Mouse (Mus musculus): Measurements from ENCODE around the gene Lmo2. TPM values are rescaled to one million over a fixed set of nuclear protein-coding genes. Genes with fewer than 3 reads are reported as not detected.
A peak's percentile ranks its signal among the peaks of the same experiment; 100 is the strongest.
"Not testable (repeated sequence)": the region's sequence is repeated elsewhere in the genome, so short reads cannot be mapped to it uniquely, and the experiment has no call there.

Gene Lmo2
- polyA plus RNA-seq, 1 experiment from 2014 or later, result 148 TPM

DNA sequence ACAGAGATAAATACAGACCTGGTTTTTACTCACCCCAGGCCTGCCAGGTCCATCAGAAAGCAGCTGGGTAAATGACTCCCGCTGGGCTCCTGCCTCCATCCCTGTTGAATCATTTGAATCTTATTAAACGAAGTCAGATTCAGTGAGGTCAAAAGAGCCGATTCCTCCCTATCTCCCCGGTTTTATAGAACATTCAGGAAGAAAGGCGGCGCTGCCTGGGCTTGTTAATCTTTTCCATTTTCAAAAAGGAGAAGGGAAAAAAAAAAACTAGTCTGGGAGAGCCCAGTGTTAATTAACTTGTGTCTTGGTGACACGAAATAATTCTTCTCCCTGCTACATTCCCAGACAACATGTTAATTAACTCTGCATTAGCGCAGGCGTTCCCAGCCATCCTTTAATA is 19.9 kb downstream of the Lmo2 start:
- WGBS (ENCODE audit: insufficient replicate concordance), result 84% methylated on average over 9 of the region's 9 CpGs
- H3K4me1 ChIP-seq (replicated peaks), result peaks cover 60% of the 10 kb centered on the region
- peak overlapping the region; percentile 48 for H3K27ac ChIP-seq (replicated peaks)

DNA sequence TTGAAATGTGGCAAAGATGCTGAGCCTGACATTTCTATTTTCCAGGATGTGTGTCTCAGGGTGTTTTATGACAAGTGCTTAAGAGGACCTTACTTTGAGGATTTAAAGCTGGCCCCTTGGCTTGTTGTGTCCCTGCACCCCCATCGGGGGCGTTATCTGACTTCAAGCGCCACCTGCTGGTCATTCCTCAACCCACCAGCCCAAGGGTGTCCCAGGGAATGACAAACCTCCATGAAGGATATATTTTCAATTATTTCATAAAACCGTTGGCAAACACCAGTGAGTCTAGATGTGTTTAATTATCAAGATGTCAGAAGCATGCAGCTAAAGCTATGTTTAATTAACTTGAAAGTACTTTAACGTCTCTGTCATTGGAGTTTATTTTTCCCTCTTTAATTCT is 24.5 kb downstream of the Lmo2 start:
- peak overlapping the region; percentile 34 for H3K27ac ChIP-seq (replicated peaks)
- 20% methylated on average over 5 of the region's 5 CpGs for WGBS (ENCODE audit: insufficient replicate concordance)
- H3K4me1 ChIP-seq (replicated peaks), result peaks cover 42% of the 10 kb centered on the region
- no peak overlapping the region for H3K4me3 ChIP-seq (replicated peaks)
- H3K9me3 ChIP-seq (replicated peaks), result no peaks in the 10 kb centered on the region
- 0 out of 2 replicates have a peak, but pooled peaks have one; percentile 45 for ATAC-seq (ENCODE audit: insufficient read depth)
- H3K4me2 ChIP-seq, result no peak overlapping the region
- H3K27me3 ChIP-seq, result no peaks in the 10 kb centered on the region
- no peak overlapping the region for H3K9ac ChIP-seq
- H3K36me3 ChIP-seq (replicated peaks), result peaks cover 77% of the 10 kb centered on the region

More for the DNA sequence above, 19.9 kb downstream of the Lmo2 start:
- ATAC-seq (ENCODE audit: insufficient read depth), result no peak
- Histone ChIP-seq H3K9me3 (replicated peaks) (no peaks in the 10 kb centered on the region), H3K9ac (no peak overlapping the region), H3K36me3 (replicated peaks) (peaks cover 100% of the 10 kb centered on the region), H3K27me3 (no peaks in the 10 kb centered on the region), H3K4me2 (no peak overlapping the region), H3K4me3 (replicated peaks) (no peak overlapping the region)

DNA sequence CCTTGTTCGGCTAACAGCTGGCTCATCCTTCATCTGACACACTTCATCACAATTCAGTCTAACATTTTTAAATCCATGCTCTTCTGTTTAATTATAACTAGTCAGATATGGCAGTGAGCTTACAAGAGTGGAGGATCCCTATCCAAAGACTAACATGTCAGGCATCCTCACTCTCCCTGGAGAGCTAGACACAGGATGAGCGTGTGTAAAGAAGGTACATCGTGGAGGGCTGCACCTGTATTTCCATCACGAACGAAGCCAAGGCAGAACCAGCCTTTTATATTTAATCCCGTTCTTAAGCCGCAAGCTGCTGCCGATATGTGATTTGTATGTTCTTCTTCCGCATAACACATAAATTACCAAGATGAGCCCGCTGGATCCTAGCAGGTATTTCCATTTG is 25.4 kb downstream of the Lmo2 start:
- no peaks in the 10 kb centered on the region for H3K27me3 ChIP-seq
- H3K4me3 ChIP-seq (replicated peaks), result no peak overlapping the region
- H3K36me3 ChIP-seq (replicated peaks), result peaks cover 68% of the 10 kb centered on the region
- no peak for ATAC-seq (ENCODE audit: insufficient read depth)
- H3K9ac ChIP-seq, result no peak overlapping the region
- H3K9me3 ChIP-seq (replicated peaks), result no peaks in the 10 kb centered on the region
- WGBS (ENCODE audit: insufficient replicate concordance), result 90% methylated on average over 10 of the region's 10 CpGs
- no peak overlapping the region for H3K27ac ChIP-seq (replicated peaks)
- H3K4me1 ChIP-seq (replicated peaks), result peaks cover 41% of the 10 kb centered on the region
- H3K4me2 ChIP-seq, result no peak overlapping the region

GRCm38 (mm10) chr2:103987595-103987994 is 29.8 kb downstream of the Lmo2 start:
- Histone ChIP-seq H3K36me3 (replicated peaks) (peaks cover 24% of the 10 kb centered on the region), H3K4me1 (replicated peaks) (peaks cover 22% of the 10 kb centered on the region)
- not testable (repeated sequence) for ATAC-seq (ENCODE audit: insufficient read depth); H3K9me3 ChIP-seq (replicated peaks); H3K27me3 ChIP-seq; H3K4me2 ChIP-seq; H3K27ac ChIP-seq (replicated peaks); H3K4me3 ChIP-seq (replicated peaks); H3K9ac ChIP-seq
- 49% methylated on average over 8 of the region's 8 CpGs for WGBS (ENCODE audit: insufficient replicate concordance)

DNA sequence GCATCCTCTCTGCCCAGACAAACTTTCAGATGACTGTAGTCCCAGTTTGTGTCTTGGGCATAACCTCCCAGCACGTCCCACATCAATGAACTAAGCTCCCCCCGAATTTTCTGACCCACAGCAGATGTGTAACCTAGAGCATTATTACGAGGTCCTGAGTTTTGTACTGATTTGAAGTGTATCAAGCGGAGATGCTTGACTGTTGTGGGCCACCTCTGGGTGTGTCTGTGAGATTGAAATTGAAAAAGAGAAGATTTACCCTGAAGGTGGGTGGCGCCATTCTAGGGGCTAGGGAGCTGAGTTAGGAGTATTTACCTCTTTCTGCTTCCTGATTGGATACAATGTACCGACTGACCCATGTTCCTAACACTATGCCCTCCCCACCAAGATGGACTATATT is 31.9 kb downstream of the Lmo2 start:
- H3K27me3 ChIP-seq, result peaks cover 15% of the 10 kb centered on the region
- no peaks in the 10 kb centered on the region for H3K9me3 ChIP-seq (replicated peaks)
- no peak overlapping the region for H3K4me2 ChIP-seq
- no peak overlapping the region for H3K9ac ChIP-seq
- peaks cover 18% of the 10 kb centered on the region for H3K4me1 ChIP-seq (replicated peaks)
- H3K27ac ChIP-seq (replicated peaks), result no peak overlapping the region
- no peak for ATAC-seq (ENCODE audit: insufficient read depth)
- WGBS (ENCODE audit: insufficient replicate concordance), result 72% methylated on average over 6 of the region's 6 CpGs
- H3K36me3 ChIP-seq (replicated peaks), result peaks cover 2% of the 10 kb centered on the region
- H3K4me3 ChIP-seq (replicated peaks), result no peak overlapping the region

DNA sequence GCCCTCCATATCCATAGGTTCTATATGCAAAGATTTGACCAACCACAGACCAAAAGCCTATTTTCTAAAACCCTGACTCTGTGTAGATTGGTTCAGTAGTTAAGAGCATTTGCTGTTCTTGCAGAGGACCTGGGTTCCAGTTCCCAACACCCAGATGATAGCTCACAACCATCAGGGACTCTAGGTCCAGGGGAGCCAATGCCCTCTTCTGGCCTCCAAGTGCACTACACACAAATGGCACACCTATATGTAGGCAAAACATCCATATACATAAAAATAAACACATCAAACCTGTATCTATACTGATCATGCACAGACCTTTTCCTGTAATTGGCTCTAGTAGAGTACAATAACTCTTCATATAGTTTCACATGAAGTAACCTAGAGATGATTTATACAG is 33.5 kb downstream of the Lmo2 start:
- no peak overlapping the region for H3K4me2 ChIP-seq
- H3K9ac ChIP-seq, result no peak overlapping the region
- peaks cover 15% of the 10 kb centered on the region for H3K27me3 ChIP-seq
- no peak for ATAC-seq (ENCODE audit: insufficient read depth)
- peaks cover 13% of the 10 kb centered on the region for H3K4me1 ChIP-seq (replicated peaks)
- H3K27ac ChIP-seq (replicated peaks), result no peak overlapping the region
- no peaks in the 10 kb centered on the region for H3K9me3 ChIP-seq (replicated peaks)
- no peaks in the 10 kb centered on the region for H3K36me3 ChIP-seq (replicated peaks)
- no peak overlapping the region for H3K4me3 ChIP-seq (replicated peaks)

GRCm38 (mm10) chr2:103992162-103992561 is 34.4 kb downstream of the Lmo2 start:
- Histone ChIP-seq H3K9ac (no peak overlapping the region), H3K4me3 (replicated peaks) (no peak overlapping the region), H3K36me3 (replicated peaks) (no peaks in the 10 kb centered on the region), H3K27ac (replicated peaks) (no peak overlapping the region), H3K4me1 (replicated peaks) (peaks cover 5% of the 10 kb centered on the region), H3K9me3 (replicated peaks) (no peaks in the 10 kb centered on the region), H3K4me2 (no peak overlapping the region), H3K27me3 (peaks cover 15% of the 10 kb centered on the region)
- WGBS (ENCODE audit: insufficient replicate concordance), result 73% methylated on average over 9 of the region's 9 CpGs
- ATAC-seq (ENCODE audit: insufficient read depth), result no peak

DNA sequence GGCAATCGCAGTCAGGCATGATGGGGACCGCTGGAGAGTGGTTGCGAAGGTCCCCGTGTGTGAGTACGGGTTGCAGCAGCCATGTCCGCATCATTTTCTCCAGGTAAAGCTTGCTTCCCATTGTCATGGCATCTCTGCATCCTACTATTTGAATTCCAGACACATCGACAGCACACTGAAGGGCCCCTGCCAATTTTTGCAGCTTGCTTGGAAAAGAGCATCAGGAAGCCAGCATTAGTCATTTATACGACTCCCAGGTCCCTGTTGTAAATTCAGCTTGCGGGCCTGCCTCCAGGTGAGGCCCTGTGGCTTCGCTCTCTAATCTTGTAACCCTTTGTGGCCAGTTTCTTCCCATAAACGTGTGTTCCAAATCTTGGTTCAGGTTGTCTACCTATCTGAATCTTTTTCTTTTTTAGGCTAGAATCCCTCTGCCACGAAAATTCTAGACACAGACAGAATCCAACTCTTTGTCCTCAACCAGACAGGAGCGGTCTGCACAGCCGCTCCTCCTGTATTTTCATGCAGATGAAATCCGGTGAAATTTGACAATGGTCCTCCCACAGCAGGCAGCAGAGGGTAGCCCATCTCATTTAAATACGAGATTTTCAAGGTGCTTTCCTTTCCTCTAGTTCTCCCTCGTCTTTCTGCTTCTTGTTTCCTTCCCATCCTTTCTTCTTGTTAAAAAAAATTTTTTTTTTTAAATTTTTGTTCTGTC is 35.0 kb downstream of the Lmo2 start:
- ATAC-seq (ENCODE audit: insufficient read depth), result no peak
- Histone ChIP-seq H3K4me3 (replicated peaks) (no peak overlapping the region), H3K36me3 (replicated peaks) (no peaks in the 10 kb centered on the region), H3K4me1 (replicated peaks) (no peaks in the 10 kb centered on the region), H3K27me3 (peaks cover 16% of the 10 kb centered on the region), H3K27ac (replicated peaks) (no peak overlapping the region), H3K9me3 (replicated peaks) (no peaks in the 10 kb centered on the region), H3K9ac (no peak overlapping the region), H3K4me2 (no peak overlapping the region)
- 58% methylated on average over 17 of the region's 17 CpGs for WGBS (ENCODE audit: insufficient replicate concordance)

DNA sequence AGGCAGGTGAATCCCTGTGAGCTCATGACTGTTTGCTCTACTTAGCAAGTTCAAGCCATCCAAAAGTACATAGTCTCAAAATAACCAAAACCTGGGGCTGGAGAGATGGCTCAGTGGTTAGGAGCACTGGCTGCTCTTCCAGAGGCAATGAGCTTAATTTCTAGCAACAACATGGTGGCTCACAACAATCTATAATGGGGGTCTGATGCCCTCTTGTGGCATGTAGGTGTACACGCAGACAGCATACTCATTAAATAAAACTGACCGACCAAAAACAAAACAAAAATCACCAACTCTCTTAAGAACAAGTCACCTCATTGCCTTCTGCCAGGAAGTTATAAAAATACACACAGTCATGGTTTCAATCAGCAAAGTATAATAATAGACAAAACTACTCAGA is 43.3 kb downstream of the Lmo2 start:
- no peaks in the 10 kb centered on the region for H3K4me1 ChIP-seq (replicated peaks)
- no peaks in the 10 kb centered on the region for H3K36me3 ChIP-seq (replicated peaks)
- H3K4me2 ChIP-seq, result no peak overlapping the region
- peaks cover 30% of the 10 kb centered on the region for H3K27me3 ChIP-seq
- H3K27ac ChIP-seq (replicated peaks), result no peak overlapping the region
- no peaks in the 10 kb centered on the region for H3K9me3 ChIP-seq (replicated peaks)
- H3K4me3 ChIP-seq (replicated peaks), result no peak overlapping the region
- WGBS (ENCODE audit: insufficient replicate concordance), result 5% methylated on average over 2 of the region's 2 CpGs
- ATAC-seq (ENCODE audit: insufficient read depth), result no peak
- no peak overlapping the region for H3K9ac ChIP-seq

GRCm38 (mm10) chr2:104001861-104002260 is 44.1 kb downstream of the Lmo2 start:
- ATAC-seq (ENCODE audit: insufficient read depth), result no peak
- Histone ChIP-seq H3K36me3 (replicated peaks) (no peaks in the 10 kb centered on the region), H3K9ac (no peak overlapping the region), H3K4me2 (no peak overlapping the region), H3K4me1 (replicated peaks) (no peaks in the 10 kb centered on the region), H3K4me3 (replicated peaks) (no peak overlapping the region), H3K27me3 (peaks cover 34% of the 10 kb centered on the region), H3K9me3 (replicated peaks) (no peaks in the 10 kb centered on the region), H3K27ac (replicated peaks) (no peak overlapping the region)
- WGBS (ENCODE audit: insufficient replicate concordance), result 53% methylated on average over 4 of the region's 4 CpGs

GRCm38 (mm10) chr2:104002711-104003413 is 45.1 kb downstream of the Lmo2 start:
- H3K27me3 ChIP-seq, result peaks cover 43% of the 10 kb centered on the region
- no peaks in the 10 kb centered on the region for H3K9me3 ChIP-seq (replicated peaks)
- H3K4me3 ChIP-seq (replicated peaks), result no peak overlapping the region
- WGBS (ENCODE audit: insufficient replicate concordance), result 29% methylated on average over 16 of the region's 16 CpGs
- H3K9ac ChIP-seq, result no peak overlapping the region
- H3K4me2 ChIP-seq, result no peak overlapping the region
- H3K4me1 ChIP-seq (replicated peaks), result no peaks in the 10 kb centered on the region
- no peak overlapping the region for H3K27ac ChIP-seq (replicated peaks)
- no peaks in the 10 kb centered on the region for H3K36me3 ChIP-seq (replicated peaks)
- ATAC-seq (ENCODE audit: insufficient read depth), result peak; percentile 42; the same call in 1 of the 2 replicates

Measured in liver, embryonic 15.5 days (tissue).